Mouse (Mus musculus): Measurements from ENCODE around the gene Zfand3.

- no peak for TF ChIP-seq CTCF (conservative IDR thresholded peaks at IDR 0.05 in 1 of 2, IDR thresholded peaks at IDR 0.05 in 1 of 2; ENCODE audit: low read depth in 2 of 2, low read length in 2 of 2)
- no peak for TF ChIP-seq EP300 (IDR thresholded peaks at IDR 0.05; ENCODE audit: low read length)
- no peak for TF ChIP-seq NRF1 (IDR thresholded peaks at IDR 0.05; ENCODE audit: low read depth, low read length)
- no peak for TF ChIP-seq POLR2A (IDR thresholded peaks at IDR 0.05; ENCODE audit: low read depth, low read length)
- TF ChIP-seq USF1 (IDR thresholded peaks at IDR 0.05; ENCODE audit: low read depth, low read length) = no peak
Observed at GRCm38 (mm10) chr17:30239458-30239857, 234.9 kb downstream of the Zfand3 start.
